Mouse (Mus musculus) right cerebral cortex, adult 18-20 months (tissue): ENCODE measurements around the gene 1110002E22Rik.

Source experiments
- DNase-seq: peaks from one replicate; pipeline ENCODE4 v3.0.0; 2022; ENCODE audit warnings: mixed read lengths

Gene 1110002E22Rik

DNA sequence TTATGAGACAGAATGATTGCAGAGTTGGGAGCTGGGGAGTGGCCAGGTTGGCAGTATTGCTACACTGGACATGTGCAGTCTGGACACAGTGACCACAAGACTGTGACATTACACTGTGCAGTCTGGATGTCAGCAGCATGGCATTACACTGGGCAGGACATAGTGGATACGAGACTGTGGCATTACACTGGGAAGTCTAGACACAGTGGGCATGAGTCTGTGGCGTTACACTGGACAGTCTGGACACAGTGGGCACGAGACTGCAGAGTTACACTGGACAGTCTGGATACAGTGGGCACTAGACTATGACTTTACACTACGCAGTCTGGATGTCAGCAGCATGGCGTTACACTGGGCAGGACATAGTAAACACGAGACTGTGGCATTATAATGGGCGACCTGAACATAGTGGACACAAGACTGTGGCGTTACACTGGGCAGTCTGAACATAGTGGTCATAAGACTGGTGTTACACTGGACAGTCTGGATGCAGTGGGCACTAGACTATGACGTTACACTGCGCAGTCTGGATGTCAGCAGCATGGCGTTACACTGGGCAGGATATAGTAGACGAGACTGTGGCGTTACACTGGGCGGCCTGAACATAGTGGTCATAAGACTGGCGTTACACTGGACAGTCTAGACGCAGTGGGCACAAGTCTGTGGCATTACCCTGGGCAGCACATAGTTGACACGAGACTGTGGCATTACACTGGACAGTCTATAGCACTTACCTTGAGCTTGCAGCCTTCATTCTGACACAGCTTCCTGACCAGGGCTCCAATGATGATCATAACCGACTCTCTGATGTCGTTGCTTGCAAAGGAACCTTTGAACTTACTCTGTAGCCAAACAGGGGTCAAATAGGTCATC lies 46.3 kb downstream of the 1110002E22Rik start:
- DNase-seq: no peak

DNA sequence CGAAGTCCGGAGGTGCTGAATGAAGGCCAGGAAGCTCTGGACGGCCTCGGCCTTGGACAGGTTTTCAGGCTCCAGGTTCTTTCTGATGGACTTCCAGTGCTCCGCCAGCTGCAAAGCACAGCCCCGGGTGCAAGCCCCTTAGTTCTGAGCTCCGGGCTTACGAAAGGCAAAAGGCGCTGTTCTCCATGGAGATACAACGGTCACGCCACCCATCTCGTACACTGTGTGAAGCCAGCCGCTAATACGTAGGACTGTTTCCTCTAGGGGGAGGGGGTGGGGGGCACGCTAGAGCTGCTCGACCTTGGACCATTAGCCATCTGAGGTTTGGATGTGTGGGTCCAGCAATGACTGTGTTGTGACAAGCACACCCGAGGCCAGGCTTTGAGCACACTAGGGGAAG lies 49.3 kb downstream of the 1110002E22Rik start:
- no peak for DNase-seq

DNA sequence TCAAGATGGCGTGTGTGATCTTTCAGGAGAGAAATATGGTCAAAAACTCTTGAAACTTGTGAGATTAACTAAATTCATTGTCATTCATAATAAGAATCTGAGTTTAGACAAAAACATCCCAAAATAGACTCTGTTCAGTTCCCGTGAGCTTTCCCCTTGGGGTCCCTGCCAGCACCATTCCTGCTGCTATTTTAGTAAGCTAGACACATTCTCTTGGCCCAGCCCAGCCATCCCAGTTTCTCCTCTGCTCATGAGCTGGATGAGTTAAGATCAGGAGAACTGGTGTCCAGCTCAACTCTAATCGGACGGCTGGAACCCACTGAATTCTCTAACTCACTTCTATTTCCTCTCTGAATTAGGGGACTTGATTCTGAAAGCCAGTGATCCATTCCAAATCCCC lies 52.0 kb downstream of the 1110002E22Rik start:
- DNase-seq: no peak

DNA sequence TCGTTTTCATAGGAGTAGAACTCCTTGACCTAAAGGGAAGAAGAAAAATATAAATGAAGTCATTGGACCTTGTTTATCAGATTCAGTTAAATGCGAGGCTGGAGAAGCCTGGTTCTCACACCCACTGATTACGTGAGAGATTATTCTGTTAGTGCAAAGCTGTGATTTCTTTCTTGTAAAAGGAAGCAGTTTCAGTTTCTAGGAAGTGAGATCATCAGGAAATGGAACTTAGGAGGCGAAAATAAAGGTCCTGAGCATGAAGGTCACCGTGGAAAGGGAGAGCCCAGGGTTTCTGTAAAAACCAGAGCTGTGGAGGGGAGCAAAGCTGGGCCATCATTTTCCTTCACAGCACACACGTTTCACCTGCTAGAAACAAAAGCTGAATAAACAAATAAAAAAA lies 53.5 kb downstream of the 1110002E22Rik start:
- DNase-seq: no peak

DNA sequence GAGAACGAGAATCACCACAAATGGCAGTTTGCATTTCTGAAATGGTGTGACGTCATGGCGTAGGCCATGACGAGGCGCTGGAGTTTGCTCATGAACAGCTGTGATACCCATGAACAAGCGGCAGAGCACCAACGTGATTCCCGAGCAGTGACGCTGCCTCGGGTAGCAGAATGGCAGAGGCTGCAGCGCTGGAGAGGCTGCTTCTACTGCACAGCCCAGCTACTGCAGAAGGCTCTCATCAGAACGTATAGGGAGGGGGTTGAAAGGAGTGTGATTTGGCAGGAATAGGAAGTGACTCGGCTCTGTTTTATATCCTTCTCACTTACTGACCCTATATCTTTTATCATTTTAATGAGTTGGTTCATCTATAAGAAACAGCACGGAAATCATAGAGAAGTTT lies 54.0 kb downstream of the 1110002E22Rik start:
- DNase-seq: no peak

DNA sequence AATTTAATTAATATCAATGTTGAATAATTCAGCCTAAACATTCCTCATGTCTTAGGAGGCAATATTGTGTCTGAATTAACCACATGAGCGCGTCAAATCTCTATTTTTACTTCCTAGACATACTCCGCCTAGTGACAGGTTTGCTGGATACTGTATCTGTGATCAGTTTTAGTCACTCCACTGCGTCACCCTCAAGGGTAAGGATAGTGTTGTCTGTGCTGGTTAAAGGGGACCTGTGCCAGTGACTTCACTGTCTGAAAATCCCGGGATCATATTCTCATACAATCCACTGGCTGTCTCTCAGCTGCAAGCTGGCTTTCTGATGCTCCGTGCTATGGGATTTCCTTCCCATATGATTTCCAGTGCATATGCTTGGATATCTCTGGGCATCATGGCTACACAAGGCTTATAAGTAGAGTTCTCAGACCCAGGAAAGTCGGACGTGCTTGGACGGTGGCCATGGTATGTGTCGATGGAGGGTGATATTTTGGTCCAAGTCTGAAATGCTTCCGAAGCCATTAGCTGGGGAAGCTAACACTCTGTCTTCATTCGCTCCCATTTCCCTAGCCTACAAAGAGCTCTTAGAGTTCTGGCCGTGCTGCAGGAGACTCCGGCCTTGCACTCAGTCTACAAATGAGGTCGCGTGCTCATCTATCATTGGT lies 54.7 kb downstream of the 1110002E22Rik start:
- DNase-seq: no peak

DNA sequence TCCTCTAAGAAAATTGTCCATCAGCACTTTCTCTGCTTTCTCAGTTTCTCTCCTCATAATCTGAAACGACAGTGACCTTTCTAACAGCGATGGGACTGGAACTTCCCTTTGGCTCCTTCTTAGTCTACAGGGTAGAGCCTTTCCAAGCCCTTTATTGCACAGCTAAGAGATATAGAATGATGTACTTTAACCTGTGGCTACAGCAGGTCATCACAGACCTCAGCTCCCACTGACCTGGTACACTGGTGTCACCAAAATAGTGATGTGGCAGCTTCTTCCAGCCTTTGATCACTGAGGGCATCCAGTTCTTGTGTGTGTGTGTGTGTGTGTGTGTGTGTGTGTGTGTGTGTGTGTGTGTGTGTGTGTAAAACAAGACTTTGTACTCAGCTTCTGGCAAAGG lies 56.6 kb downstream of the 1110002E22Rik start:
- no peak for DNase-seq

DNA sequence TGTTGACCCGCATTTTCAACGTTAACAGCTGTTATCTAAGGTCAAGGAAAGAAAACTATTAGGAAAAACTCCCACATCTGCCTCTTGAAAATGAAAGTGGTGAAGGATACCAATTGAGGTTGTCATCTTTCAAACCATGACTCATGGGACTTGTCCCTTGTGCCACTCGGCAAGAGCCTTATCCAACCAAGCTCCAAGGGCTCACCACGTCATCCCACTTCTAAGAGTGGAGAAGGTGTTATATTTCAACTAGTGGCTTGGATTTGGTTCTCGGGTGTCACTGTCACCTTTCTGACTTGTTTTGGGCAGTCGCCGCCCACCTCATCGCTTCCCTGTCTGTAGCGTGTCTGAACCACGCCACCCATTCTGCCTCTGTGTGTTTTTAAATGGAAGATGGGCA lies 59.0 kb downstream of the 1110002E22Rik start:
- no peak for DNase-seq

DNA sequence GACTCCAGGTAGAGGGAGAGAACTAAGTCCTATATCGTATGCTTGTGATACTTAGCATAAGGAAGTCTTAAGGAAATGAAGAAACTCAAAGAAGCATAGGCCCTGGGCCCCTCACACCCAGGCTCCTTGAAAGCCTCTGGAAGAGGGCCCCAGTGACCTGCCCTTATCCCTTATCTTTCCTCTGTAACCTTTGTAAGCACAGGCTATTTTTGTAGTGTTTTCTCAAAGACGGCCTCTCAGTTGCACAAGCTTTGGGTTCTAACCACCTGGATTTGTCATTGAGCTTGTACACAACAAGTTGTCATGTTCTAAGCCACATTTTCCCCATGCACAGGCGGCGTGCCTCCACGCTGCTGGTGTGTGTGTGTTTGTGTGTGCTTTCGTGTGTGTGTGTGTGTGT lies 64.3 kb downstream of the 1110002E22Rik start:
- DNase-seq: no peak

DNA sequence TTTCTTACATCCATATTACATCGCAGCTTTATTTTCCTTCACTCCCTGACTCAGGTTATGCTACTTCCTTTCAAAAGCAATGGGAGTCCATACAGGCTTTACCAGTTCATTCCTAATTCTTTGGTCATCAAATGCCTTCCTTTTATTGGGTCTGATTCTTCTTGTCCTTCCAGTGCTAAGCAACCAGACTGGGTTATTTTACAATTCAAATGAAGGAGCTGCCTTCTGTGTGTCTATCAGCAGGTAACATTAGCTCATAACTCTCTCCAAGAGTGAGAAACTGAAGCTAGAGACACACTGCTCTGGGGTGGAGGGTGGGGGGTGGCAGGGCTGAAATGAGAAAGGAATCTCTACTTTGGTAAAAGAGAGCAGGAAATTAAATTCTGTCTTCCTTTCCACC lies 65.8 kb downstream of the 1110002E22Rik start:
- no peak for DNase-seq
